Mouse (Mus musculus) frontal cortex, postnatal 25 days (tissue): ENCODE measurements around the gene Hoxb6.

Source experiments
- DNase-seq, 2 experiments: peaks; one replicate each; pipeline ENCODE4 v3.0.0; 2022; ENCODE audit warnings: low spot score in 2 of 2

The Hoxb6 gene

DNA sequence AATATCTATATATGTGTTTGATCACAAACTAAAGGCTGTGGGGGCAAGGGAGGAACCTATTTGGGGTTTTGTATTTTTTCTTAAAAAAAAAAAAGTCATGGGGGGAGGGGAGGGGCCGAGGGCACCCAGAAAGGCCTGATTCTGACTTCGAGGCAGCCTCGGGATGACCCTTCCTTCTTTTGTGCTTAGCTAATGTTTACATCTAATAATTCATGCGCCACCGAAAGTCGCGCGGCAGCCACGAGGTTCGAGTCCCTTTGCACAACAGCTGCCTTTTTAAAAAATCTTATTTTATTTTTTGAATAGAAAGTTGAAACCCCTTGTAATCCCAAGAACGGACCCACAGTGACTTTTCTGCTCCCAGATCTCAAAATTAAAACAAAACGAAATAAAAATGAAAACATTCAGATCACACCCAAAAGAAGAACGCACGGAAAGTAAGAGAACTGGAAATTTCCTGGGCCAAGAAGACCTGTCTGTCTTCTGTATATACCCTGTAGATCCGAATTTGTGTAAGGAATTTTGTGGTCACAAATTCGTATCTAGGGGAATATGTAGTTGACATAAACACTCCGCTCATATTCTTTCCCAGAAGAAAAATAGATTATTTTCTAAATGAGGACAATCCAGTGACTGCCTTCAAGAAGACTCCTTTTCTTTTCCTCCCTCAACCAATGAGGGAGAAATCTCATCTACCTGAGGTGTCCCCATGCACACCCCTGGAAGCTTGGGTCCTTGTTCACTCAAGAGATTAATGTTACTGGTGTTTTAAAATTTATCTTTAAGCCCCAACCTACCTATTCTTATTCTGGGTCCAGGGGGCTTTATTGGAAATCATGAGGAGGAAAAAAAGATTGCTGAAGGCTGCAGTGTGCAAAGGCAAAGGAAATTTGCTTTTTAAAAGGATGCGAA, 24.7 kb downstream of the Hoxb6 start:
- DNase-seq = no peak

DNA sequence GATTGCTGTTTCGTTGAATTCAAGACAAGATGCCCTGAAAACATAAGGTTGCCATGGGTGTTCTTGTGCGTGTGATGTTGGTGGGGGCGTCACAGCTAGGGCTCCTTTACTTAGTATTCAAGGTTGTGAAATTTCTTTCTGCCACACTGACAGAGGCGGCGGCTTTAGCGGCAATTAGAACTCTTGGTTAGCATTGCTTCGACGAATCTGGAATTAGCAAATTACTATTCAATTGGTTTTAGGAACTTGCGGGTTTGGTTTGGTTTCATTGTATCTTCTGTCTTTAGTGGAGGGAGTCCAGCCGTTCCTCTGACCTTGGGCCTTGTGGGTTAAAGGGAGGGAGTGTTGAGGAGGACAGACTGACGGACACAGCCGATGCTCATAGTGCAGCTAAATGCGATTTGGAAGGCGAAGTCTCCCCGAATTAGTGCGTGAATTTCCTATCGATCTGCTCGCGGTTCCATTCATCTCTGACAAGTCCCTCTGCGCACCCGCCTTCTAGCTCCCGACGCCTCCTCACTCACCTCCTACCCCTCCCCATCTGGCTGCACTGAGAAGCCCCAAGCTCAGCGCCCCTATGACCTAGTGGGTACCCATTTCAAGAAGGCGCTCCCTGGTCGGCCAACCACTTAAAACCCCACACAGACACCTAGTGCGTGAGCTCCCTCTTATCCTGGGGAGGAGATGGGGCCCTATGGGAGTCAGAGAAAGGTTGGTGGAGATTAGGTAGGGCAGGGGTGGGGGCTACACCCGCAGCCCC, 25.5 kb downstream of the Hoxb6 start, which contains the start of gene Hoxb4:
Gene Hoxb4, plus strand, starts transcription at position 660 of the 760 bp plus-strand sequence.
- no peak for DNase-seq

DNA sequence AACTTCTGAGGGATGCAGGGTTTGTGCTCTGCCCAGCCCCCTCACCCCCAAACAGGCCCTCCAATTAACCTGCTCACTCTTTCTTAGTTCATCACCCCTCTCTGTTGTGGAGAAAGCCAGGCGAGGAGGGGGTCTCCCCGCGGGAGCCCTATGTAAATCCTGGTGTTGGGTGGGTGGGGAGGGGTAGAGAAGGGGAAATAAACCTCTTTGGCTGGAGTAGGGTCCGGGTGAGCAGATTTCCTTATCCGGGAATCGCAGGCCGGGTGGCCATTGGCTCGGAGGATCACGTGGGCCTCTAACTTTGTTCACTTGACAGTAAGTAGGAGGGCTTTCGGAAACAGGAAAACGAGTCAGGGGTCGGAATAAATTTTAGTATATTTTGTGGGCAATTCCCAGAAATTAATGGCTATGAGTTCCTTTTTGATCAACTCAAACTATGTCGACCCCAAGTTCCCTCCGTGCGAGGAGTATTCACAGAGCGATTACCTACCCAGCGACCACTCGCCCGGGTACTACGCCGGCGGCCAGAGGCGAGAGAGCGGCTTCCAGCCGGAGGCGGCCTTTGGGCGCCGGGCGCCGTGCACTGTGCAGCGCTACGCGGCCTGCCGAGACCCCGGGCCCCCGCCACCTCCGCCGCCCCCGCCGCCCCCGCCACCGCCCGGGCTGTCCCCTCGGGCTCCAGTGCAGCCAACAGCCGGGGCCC, 26.2 kb downstream of the Hoxb6 start:
- DNase-seq = no peak

DNA sequence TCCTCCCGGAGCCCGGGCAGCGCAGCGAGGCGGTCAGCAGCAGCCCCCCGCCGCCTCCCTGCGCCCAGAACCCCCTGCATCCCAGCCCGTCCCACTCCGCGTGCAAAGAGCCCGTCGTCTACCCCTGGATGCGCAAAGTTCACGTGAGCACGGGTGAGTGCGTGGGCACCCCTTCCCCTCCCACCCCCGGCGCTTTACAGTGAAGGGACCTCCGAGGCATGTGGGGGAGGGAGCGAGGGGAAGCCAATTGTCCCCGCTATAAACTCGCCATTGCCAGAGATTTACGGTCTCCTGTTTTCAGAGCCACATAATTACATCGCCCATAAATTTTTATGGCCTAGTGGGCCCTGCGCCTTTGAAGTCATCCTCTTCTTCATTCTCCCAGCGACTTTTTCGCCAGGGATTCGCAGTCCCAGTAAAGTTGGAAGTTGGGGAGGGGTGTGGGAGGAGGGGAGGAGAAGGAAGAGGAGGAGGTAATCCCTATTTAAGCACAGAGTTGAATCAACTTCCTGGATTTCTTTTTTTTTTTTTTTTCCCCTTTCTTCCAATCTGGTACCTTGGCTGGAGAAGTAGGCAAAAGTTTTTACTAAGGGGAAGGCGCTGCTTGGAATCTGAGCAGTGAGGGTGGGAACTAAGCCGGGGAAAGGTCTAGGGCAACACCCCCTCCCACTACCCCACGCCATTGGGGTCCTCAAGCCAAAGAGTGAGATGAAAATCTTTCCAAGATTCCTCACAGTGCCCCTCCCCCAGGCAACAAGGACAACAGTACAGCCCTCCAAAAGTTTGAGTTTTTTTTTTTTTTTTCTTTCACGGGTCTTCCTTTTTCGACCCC, 27.0 kb downstream of the Hoxb6 start:
- DNase-seq = no peak

DNA sequence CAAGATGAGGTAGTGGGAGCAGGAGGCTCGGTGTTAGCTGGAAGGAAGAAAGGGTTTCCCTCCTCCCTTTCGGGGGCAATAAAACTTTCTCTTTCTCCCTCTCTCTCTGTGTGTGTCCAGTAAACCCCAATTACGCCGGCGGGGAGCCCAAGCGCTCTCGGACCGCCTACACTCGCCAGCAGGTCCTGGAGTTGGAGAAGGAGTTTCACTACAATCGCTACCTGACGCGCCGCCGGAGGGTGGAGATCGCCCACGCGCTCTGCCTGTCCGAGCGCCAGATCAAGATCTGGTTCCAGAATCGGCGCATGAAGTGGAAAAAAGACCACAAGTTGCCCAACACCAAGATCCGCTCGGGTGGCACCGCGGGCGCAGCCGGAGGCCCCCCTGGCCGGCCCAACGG, 27.6 kb downstream of the Hoxb6 start:
- no peak for DNase-seq

DNA sequence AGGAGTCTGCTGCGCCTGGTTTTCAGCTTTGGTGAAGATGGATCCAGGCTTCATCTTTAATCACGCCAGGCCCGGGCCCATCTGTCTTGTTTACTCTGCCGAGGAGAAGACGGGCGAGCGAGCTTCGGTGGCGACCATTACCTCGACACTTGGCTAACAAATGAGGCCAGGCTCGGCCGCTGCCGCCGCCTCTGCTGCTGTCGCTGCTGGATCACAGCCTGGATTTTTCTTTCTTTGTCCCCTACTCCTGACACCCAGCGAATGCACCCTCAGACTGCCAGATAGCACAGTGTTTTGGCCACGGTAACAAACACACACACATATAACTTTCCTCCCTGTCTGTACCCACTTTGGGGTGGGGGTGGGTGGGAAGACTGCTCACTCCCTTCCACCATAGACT, 28.4 kb downstream of the Hoxb6 start:
- DNase-seq = no peak

DNA sequence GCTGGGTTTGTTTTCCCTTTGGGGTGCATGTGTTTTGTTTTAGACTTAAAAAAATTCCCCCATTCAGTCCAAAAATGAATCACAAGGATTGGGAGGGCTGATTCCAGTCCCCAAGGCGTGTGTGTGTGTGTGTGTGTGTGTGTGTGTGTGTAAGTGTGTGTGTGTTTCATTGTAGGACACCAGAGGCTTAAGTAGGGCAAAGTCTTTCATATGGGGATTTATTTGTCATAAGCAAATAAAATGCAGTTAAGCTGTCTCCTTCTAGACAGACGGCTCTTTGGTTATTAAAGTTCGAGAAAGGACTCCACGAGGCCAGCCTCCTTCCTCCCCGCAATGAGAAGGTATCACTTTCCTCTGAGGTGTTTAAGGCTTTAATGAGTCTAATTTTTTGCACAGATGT, 29.6 kb downstream of the Hoxb6 start:
- DNase-seq = no peak

DNA sequence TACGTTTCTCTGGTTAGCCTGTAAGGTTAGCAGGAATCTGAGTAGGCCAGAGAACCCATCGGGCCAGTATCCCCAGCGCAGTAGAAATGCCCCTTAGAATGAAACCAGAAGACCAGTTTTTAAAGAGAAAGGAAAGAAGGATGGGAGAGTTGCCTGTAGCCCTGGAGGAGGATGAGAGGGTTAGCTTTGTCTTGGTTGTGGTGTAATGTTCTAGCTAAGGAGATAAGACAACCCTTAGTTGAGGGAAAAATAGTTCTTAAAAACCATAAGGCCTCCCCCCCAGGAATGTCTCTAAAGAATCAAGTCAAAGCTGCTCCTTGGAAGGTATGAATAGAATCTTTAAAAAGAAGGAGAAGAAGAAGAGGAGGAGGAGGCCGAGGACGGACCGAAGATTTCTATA, 30.5 kb downstream of the Hoxb6 start:
- no peak for DNase-seq

DNA sequence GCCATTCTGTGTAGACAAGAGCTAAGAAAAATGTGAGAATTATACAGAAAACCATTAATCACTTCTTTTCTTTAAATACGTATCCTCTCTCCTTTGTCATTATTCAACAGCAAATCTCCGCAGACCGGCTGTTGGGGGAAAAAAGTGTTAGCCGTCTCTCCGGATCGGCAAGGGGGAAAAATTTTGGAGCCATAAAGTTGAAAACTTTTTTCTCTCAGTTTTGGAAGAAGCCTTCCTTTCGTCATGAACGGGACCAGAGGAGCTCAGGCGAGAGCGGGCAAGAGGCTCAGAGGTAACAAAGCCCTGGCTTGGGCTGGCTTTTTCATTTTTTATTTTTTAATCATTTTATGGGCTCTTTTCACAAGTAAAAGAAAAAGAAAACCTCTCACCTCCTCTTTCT, 30.9 kb downstream of the Hoxb6 start, which contains the start of gene Hoxb3:
Gene Hoxb3, plus strand, starts transcription at position 173 of the 400 bp plus-strand sequence.
- no peak for DNase-seq

DNA sequence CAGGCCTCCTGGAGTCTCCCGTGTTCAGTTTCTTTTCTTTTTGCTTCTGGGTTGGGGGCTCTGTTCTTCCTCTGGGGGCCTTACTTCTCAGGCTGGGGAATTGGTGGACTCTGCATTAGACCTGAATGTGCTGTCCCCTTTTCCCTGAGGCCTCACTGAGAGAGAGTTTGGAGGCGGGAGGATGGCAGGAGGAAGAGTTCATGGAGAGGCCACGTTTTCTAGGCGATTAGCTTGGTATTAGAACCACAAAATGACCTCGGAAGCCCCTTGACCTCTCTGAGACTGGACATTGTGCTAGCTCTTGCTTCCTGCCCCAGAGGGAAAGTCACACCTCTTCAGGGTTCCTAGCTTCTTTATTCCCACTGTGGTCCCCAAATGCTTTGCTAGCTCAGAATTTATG, 31.8 kb downstream of the Hoxb6 start:
- DNase-seq = no peak

DNA sequence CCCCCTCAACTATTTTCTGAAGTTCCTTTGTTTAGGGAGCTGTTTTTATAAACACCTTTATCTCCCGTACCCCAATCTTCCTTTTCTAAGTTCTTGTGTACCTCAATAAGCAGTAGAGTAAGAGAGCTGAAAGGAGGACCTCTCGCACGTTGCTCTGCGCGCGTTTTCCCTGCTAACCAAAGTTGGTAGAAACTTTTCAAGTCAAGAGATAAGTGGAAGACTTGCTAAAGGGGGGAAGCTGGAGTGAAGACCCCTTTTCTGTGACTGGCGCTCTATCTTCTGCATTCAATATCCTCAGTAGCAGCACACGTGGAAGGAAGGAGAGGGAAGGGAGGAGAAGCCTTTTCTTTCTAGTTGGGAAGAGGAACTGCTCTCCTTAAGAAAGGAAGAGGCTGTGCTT, 32.7 kb downstream of the Hoxb6 start:
- DNase-seq = no peak

DNA sequence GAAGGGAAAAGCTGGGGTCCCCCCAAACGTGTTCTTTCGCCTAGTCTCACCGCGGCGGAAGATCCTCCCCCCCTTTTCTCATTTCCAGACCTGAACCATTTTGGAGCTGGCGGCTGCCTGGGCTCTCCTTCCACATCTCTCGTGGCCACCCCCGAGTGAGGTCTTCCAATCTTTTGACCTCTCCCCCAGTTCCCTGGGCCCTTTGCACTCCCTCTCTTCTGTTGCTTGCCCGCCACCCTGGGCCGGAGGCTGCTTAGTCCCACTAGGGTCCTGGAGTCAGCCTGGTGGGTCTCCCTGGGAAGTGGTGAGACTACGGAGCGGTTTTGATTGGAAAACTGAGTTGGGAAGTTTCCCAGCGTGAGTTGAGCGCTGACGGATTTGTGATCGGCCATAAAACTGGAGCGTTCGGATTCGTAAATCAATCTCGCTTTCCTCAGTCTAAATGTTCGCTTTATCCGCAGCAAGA, 33.5 kb downstream of the Hoxb6 start:
- no peak for DNase-seq

DNA sequence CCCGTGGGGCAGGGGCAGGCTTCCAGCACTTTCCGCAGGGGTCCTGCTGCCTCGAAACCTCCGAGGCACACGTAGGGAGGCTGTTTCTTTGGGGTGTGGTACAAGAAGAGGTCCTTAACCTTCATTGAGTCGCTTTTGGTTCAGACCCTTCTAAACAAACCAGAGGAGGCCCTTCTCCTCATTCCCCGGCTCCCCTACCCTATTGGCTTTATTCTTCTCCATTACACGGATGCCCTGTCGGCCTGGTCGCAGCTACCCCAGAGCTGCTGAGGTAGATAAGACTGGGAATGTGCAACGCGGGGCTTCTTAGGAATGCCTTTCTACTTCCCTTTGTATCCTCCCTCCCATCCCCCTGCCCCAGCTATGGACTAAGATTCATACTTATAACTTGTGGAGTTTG, 34.4 kb downstream of the Hoxb6 start:
- no peak for DNase-seq

DNA sequence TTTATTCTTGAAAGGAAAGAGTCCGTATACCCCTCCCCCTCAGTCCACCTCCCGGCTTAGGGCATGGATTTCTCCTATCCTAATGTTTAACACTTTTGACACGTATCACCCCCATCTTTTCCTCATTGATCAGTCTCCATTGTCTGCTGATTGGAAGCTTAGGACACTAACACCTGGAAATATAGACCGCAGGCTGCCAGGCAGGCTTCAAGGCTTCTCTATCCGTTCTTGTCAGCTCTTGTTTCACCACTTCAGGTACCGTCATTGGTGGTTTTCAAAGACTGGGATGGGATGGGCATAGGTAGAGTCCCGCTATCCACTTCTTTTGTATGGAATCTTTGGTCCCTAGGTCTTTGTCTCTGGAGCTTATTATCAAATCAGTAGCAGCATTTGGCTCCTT, 34.8 kb downstream of the Hoxb6 start:
- no peak for DNase-seq

DNA sequence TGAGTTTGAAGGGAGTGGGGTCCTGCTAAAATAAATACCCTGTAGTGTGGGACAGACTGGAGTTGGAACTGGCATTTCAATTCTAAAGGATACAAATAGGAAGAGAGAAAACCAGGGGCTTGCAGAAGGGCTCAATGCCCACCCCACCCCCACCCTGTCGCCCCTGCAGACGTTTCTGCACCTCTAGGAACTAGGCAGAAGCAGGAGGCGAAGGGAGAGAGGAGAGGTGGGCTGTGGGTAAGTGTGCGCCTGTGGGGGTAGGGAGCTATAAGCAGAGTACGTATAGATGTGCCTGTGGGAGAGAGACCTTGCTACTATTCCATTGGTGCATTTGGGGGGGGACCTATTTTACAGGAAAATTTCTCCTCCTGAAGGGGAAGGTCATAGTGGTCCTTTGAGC, 35.5 kb downstream of the Hoxb6 start:
- DNase-seq = no peak

DNA sequence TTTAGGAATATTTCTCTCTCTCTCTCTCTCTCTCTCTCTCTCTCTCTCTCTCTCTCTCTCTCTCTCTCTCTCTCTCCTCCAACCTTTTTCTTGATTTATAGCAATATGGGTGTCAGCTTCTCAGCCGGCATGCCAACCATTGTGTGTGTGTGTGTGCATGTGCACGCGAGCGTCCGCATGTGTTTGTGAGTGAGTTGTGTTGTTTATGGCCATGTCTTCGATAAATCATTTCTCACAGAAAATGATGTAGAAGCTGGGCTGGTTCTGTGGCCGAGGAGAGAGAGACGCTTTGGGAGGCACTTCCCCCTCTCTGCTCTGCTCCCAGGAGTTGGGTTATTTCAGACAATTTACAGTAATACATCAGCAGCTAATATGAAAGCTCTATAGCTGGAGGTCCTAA, 36.3 kb downstream of the Hoxb6 start:
- no peak for DNase-seq

DNA sequence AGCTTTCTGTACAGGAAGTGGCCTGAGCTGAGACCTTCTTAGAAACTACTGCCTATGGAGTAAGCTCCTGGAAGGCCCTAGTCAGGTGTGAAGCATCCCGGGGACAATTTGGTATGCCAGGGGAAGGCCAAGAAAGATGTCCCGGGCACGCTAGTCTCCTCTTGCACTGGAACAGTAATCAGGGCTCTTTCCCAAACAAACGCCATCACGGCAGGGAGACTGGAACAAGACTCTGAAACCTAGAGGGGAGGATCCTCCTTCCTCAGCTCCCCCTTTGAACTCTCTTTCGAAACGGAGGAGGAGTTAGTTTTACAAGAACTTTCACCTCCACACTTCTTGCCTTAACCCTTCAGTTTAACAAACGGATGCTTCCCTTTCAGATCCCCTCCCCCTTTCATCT, 39.8 kb downstream of the Hoxb6 start:
- DNase-seq = no peak

DNA sequence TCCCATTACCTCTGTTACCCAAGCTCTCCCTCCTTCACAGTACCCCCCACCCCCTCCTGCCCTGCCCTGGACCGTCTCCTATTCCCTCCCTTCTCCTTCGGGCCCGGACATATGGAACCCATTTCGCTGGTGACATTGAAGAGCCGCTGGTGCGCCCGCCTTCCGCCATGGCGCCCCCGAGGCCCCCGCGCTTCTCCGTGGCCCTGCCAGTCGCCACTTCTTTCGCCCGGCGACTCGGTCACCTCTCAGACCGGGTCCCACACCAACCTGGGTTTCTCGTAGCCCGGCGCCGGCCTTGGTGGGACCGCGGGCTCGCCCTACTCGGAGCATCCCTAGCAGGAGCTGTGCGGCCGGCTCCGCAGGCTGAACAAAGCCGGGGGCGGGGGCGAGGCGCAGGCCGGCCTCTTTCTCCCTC, 40.3 kb downstream of the Hoxb6 start:
- DNase-seq = no peak

DNA sequence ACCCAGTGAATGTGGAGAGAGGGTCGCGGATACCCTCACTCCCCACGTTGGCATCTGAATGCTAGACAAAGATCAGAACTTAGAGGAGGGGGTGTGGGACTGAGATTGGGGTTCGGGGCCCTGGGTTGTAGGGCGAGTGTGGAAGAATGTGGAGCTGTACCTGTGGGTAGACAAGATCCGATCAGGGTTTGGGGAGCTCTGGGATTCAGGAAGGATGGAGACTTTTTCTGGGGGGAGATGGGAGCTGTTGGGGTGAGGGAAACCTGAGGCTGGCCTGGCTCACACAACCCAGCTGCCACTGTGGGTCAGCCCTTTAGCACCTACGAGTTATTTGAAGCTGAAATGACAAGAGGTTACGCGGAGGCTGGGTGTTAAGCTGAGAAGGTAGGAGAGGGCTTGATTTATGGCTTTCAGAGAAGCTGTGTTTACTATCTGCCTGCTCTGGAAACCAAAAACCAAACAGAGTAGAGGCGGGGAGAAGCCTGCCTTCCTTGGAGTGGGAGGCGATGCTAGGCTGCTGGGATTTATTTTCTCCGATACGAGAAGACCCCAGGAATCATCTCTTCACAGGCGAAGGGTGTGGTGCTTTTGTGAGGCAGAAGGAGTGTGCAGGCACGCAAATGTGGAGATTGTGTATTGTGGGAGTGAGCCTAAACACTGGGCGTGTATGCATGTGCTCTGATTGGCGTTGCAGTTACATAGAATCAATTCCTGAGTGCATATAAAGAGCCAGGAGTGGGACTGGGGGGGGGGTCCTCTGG, 41.1 kb downstream of the Hoxb6 start:
- no peak for DNase-seq

DNA sequence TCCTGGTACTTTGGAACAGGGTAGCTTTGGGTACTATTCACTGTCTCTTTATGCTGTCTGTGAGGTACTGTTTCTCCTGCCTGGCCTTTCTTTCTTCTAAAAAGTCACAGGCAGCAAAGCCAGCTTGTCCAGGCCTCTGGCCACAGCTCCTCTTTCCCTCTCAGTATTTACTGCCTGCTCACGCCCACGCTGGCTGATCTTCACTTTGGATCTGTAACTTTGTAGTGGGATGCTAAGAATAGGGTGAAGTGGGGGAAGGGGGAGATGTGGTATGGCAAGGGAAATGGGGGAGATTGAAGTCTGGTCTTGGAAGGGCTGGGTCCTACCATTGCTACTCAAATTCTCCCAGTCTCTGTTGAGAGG, 41.7 kb downstream of the Hoxb6 start:
- no peak for DNase-seq

DNA sequence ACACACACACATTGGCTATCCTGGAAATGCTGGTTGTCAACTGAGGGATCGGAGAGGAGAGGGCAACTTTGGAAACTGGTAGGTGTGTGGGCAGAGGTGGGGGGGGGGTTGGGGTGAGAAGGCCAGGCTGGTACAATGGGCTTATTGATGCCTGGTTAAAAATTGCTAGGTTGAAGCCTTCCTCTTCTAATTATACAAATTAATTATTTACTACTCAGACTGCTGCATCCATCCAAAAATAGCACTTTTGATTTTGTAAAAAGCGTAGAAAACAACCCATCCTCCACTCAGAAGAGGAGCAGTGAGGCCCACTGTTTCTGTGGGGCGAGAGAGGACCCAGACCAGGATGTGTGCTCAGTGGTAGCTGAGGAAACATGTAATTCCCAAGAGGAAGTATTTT, 42.7 kb downstream of the Hoxb6 start:
- DNase-seq = no peak
